Mouse (Mus musculus): ENCODE results near the gene Mt2.

Mt2 gene

GRCm38 (mm10) chr8:94199202-94199869 is 26.9 kb downstream of the Mt2 start:
- DNase-seq (ENCODE audit: low read depth, low spot score): peak; percentile 80

- DNase-seq (ENCODE audit: low read depth, low spot score): no peak
Measured at GRCm38 (mm10) chr8:94204043-94204442, 31.6 kb downstream of the Mt2 start.

- DNase-seq (ENCODE audit: low read depth, low spot score): peak; percentile 81
Measured at GRCm38 (mm10) chr8:94205736-94206135, 33.3 kb downstream of the Mt2 start.

GRCm38 (mm10) chr8:94206256-94206655 is 33.8 kb downstream of the Mt2 start:
- DNase-seq (ENCODE audit: low read depth, low spot score): no peak

GRCm38 (mm10) chr8:94207491-94207890 is 35.0 kb downstream of the Mt2 start:
- no peak for DNase-seq (ENCODE audit: low read depth, low spot score)

- no peak for DNase-seq (ENCODE audit: low read depth, low spot score)
Measured at GRCm38 (mm10) chr8:94209639-94210038, 37.2 kb downstream of the Mt2 start.

- DNase-seq (ENCODE audit: low read depth, low spot score): no peak
Measured at GRCm38 (mm10) chr8:94210225-94210624, 37.8 kb downstream of the Mt2 start.

- DNase-seq (ENCODE audit: low read depth, low spot score): no peak
Measured at GRCm38 (mm10) chr8:94213819-94214218, 41.4 kb downstream of the Mt2 start.

- DNase-seq (ENCODE audit: low read depth, low spot score): peak; percentile 99
Measured at GRCm38 (mm10) chr8:94214252-94215173, 42.0 kb downstream of the Mt2 start, which contains the start of gene Nup93. Nup93 (plus strand) TSS chr8:94214564.

Data from mesoderm, embryonic 11.5 days (tissue).